Mouse (Mus musculus) forebrain, embryonic 12.5 days (tissue): ENCODE data around the gene 9230112D13Rik. TPM values are rescaled to one million over a fixed set of nuclear protein-coding genes. Genes with fewer than 3 reads are reported as not detected.

Experiments used
- ATAC-seq: fragments of 200-750 bp; cut with Nextera tagmentation; 2 replicates; pipeline ENCODE4 v1.8.0; 2017; ENCODE audit warnings: moderate TSS enrichment; ENCODE audit not compliant: low FRiP score
- H3K27ac ChIP-seq: fragments of 300-500 bp; sonication (generic); 2 replicates; pipeline ENCODE4 v1.5.1; 2016; ENCODE audit warnings: mild to moderate bottlenecking
- H3K27me3 ChIP-seq: fragments of 300-500 bp; sonication (generic); 2 replicates; pipeline ENCODE4 v1.6.1; 2016; ENCODE audit warnings: mild to moderate bottlenecking
- H3K36me3 ChIP-seq: fragments of 300-500 bp; sonication (generic); replicated peaks from 2 replicates; pipeline ENCODE4 v1.6.1; 2016; ENCODE audit warnings: mild to moderate bottlenecking
- H3K4me1 ChIP-seq: fragments of 300-500 bp; sonication (generic); 2 replicates; pipeline ENCODE4 v1.6.1; 2016
- H3K4me2 ChIP-seq: fragments of 300-500 bp; sonication (generic); 2 replicates; pipeline ENCODE4 v1.6.1; 2016; ENCODE audit warnings: mild to moderate bottlenecking, moderate library complexity
- H3K4me3 ChIP-seq: fragments of 300-500 bp; sonication (generic); replicated peaks from 2 replicates; pipeline ENCODE4 v1.5.1; 2016; ENCODE audit warnings: mild to moderate bottlenecking
- H3K9ac ChIP-seq: fragments of 300-500 bp; sonication (generic); 2 replicates; pipeline ENCODE4 v1.6.1; 2016; ENCODE audit warnings: mild to moderate bottlenecking
- H3K9me3 ChIP-seq: fragments of 300-500 bp; sonication (generic); 2 replicates; pipeline ENCODE4 v1.6.1; 2016
- WGBS: fragments of 180-500 bp; shearing (Covaris S2); methylation state at CpG from one replicate; pipeline ENCODE4 v1.1.7; 2016; 5-methylcytosine and 5-hydroxymethylcytosine counted together
- polyA plus RNA-seq: library from polyadenylated mRNA; unstranded; fragments of >200 nt; fragmentation: Nextera tagmentation; extraction: Ambion mirVana; gene quantifications from 2 replicates; pipeline ENCODE4 v1.2.1, GENCODE M21; 2016

Gene 9230112D13Rik
- polyA plus RNA-seq, 1 experiment from 2014 or later: not detected

DNA sequence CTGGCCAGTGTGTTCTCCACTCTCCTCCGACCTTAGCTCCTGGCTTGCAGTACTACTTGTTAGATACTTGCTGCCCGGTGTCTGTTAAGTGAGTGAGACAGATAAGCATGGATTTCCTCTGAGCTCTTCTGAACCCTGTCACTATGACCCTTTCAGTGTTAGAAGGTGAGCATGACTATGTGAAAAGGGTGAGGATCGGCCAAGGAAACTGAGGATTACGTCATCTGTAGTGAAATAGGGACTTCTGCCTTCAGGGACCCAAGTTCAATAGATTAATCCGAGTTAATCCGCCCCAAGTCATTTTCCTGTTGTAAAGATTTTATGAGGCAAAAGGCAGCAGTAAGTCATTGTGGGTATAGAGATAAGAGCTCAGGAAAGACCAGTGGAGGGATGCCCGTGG lies 17.3 kb downstream of the 9230112D13Rik start:
- Histone ChIP-seq H3K27me3 (no peaks in the 10 kb centered on the region), H3K4me2 (no peak overlapping the region), H3K9ac (no peak overlapping the region), H3K9me3 (no peaks in the 10 kb centered on the region), H3K36me3 (no peaks in the 10 kb centered on the region), H3K27ac (no peak overlapping the region), H3K4me1 (peaks cover 32% of the 10 kb centered on the region), H3K4me3 (no peak overlapping the region)
- WGBS: 78% methylated on average over 7 of the region's 7 CpGs
- no peak for ATAC-seq

DNA sequence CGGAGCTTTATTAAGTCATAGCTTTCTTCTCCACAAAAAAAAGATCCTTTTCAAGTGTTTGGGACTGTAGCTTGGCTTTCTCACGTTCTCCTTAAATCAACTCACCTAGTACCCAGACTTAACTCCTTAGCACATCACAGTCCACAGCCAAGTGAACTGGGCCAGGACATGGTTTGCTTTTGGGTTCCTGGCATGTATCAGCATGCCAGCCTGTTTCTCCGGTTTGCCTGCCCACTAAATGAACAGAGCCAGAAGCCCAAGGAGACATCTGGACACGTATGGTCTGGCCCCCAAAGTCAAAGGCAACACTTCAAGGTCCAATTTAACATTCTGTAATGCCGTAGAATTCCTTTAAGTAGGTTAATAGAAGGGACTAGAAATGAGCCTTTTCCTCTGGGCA lies 18.2 kb downstream of the 9230112D13Rik start:
- H3K36me3 ChIP-seq: no peaks in the 10 kb centered on the region
- no peak for ATAC-seq
- no peaks in the 10 kb centered on the region for H3K27me3 ChIP-seq
- H3K4me1 ChIP-seq: peaks cover 42% of the 10 kb centered on the region
- no peak overlapping the region for H3K9ac ChIP-seq
- H3K9me3 ChIP-seq: no peaks in the 10 kb centered on the region
- H3K4me3 ChIP-seq: no peak overlapping the region
- no peak overlapping the region for H3K4me2 ChIP-seq
- WGBS: 81% methylated on average over 5 of the region's 5 CpGs
- no peak overlapping the region for H3K27ac ChIP-seq

DNA sequence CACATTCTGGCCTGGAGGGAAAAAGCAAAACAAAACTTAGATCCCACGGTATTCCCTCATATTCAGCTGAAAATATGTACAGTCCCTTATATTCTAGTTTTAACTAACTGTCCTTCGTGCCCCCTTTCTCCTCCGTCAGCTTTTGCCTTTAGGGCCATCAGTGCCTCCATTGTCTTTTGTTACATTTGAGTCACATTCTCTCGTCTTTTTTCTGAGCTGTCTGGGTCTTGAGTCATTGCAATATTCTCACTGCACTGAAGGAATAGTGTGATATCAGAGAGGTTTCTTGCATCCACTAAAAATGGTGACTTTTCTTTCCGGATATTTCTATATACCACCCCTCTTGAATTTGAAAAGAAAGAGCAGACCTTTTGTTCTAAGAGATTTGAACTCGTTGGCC lies 18.8 kb downstream of the 9230112D13Rik start:
- peak overlapping the region; percentile 89; the same call in 1 of the 2 replicates for H3K4me3 ChIP-seq
- no peak for ATAC-seq
- H3K9ac ChIP-seq: no peak overlapping the region
- no peaks in the 10 kb centered on the region for H3K9me3 ChIP-seq
- no peaks in the 10 kb centered on the region for H3K27me3 ChIP-seq
- H3K4me2 ChIP-seq: peak overlapping the region; percentile 64
- no peak overlapping the region for H3K27ac ChIP-seq
- WGBS: 32% methylated on average over 6 of the region's 6 CpGs
- peaks cover 44% of the 10 kb centered on the region for H3K4me1 ChIP-seq
- H3K36me3 ChIP-seq: no peaks in the 10 kb centered on the region

DNA sequence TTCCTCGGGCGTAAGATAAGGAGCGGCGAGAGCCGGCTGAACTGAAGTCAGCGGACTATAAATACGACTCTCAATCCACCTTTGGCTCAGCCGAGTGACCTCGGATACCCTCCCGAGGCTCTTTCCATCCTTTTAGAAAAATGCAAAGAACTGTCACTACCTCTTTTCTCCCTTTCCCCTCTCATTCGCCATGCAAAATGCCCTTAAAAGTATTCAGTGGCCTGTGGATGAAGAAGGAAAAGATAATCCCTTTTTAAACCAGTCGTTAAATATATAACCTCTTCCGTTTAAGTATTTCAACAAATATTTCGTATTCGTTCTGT lies 19.3 kb downstream of the 9230112D13Rik start, which contains the start of gene Bmpr1a:
Gene Bmpr1a (minus strand): TSS at position 17 of the 323 bp plus-strand sequence.
- H3K9ac ChIP-seq: peak within 1 kb of the TSS; percentile 95
- peaks cover 44% of the 10 kb centered on the region for H3K4me1 ChIP-seq

DNA sequence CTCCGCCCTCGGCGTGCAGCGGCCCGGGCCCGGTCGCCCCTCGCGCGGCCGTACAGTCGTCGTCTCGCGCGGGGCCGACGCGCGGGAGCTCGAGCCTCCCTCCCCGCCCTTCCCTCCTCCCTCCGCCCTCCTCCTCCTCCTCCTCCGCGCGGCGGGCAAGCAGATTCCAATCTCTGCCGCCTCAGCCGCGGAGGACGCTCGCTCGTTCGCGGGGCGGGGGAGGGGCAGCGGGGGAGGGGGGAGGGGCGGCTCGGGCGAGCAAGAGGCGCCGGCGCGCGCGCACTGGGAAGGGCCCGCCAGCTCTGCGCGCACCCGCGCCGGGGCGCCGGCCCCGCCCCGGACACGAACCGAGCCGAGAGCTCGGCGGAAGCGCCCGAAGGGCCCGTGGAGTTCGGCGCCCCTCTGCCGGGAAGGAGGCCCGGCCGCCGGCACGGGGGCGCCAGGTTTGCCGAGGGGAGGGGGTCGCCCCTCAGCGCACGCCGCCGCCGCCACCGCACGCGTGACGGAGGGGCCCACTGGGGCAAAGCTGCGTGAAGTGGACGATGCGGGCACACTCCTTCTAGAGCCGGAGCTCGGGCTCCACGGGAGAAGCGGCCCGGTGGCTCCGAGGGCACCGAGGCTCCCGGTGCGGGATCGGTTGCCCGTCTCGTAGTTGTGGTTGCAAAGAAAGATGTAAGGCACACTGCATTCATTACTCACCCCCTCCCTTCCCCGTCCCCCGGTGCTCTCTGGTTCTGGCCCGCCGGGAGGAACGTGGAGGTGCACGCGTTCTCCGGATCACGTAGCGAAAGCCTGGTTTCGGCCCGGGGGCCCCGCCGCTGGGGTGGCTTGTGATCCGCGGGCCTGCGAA lies 19.9 kb downstream of the 9230112D13Rik start:
- H3K27ac ChIP-seq: peak overlapping the region; percentile 97
- no peaks in the 10 kb centered on the region for H3K36me3 ChIP-seq
- peak overlapping the region; percentile 95 for H3K9ac ChIP-seq
- peaks cover 43% of the 10 kb centered on the region for H3K4me1 ChIP-seq
- H3K4me2 ChIP-seq: peak overlapping the region; percentile 64
- ATAC-seq: peak; percentile 92
- WGBS: under 1% methylated on average over 73 of the region's 115 CpGs
- no peaks in the 10 kb centered on the region for H3K9me3 ChIP-seq
- H3K27me3 ChIP-seq: no peaks in the 10 kb centered on the region
- H3K4me3 ChIP-seq: peak overlapping the region; percentile 89

More for the DNA sequence above, 19.3 kb downstream of the 9230112D13Rik start, which contains the start of gene Bmpr1a:
- ATAC-seq: no peak
- Histone ChIP-seq H3K9me3 (no peaks in the 10 kb centered on the region), H3K27me3 (no peaks in the 10 kb centered on the region), H3K4me2 (peak within 1 kb of the TSS; percentile 64), H3K36me3 (no peaks in the 10 kb centered on the region), H3K4me3 (peak within 1 kb of the TSS; percentile 89), H3K27ac (peak within 1 kb of the TSS; percentile 97)
- 7% methylated on average over 15 of the region's 15 CpGs for WGBS

DNA sequence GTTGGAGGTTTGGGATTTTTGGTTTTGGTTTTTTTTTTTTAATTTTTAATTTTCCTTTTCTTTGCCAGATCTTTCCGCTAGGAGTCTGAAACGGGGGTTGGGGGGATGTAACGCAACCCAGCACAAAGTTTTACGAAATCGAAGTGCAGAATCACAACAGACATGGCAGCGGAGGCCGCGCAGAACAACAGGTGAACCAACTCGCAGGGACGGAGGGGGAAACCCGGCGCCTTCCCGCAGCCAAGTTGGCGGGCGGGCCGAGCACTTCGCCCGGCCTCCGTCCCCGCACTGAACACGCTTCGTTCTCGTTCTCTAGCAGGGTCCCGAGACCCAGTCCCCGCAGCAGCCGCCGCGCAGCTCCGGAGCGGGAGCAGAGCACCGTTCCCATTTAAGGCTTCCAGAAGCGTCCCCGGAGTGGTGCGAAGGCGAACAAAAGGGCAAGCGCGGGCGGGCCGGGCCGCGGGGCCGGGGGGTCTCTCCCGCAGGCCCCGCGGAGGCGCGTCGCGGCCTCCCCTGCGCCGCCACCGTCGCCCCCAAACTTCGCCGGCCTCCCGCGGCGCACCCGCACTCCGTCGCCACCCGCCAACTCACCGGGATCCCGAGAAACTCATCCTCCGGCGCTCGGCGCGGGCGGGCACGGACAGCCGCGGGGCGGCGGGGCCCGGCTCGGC lies 20.7 kb downstream of the 9230112D13Rik start:
- peak overlapping the region; percentile 64 for H3K4me2 ChIP-seq
- peak; percentile 47; the same call in 1 of the 2 replicates for ATAC-seq
- WGBS: under 1% methylated on average over 62 of the region's 77 CpGs
- peak overlapping the region; percentile 97 for H3K27ac ChIP-seq
- peak overlapping the region; percentile 89 for H3K4me3 ChIP-seq
- no peaks in the 10 kb centered on the region for H3K36me3 ChIP-seq
- H3K27me3 ChIP-seq: no peaks in the 10 kb centered on the region
- H3K4me1 ChIP-seq: peaks cover 42% of the 10 kb centered on the region
- peak overlapping the region; percentile 95 for H3K9ac ChIP-seq
- H3K9me3 ChIP-seq: no peaks in the 10 kb centered on the region

DNA sequence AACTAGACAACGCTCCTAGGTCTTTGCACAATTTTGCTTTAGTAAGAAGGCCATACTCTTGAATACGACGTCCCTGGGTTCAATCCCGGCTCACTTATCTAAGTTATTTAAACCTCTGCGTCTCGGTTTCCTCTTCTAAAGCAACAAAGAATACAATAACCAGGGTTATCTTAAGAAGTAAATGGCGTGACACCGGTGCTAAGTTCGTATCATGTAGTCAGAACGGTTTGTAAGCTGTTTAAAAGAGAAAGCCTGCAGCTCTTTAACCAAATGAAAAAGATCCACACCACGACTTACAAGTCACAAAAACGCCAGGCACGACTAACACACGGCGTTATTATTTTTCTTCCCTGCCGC lies 21.2 kb downstream of the 9230112D13Rik start:
- peak overlapping the region; percentile 95 for H3K9ac ChIP-seq
- no peaks in the 10 kb centered on the region for H3K36me3 ChIP-seq
- H3K4me2 ChIP-seq: peak overlapping the region; percentile 64
- peak overlapping the region; percentile 97 for H3K27ac ChIP-seq
- no peak for ATAC-seq
- H3K27me3 ChIP-seq: no peaks in the 10 kb centered on the region
- H3K4me1 ChIP-seq: peaks cover 42% of the 10 kb centered on the region
- no peaks in the 10 kb centered on the region for H3K9me3 ChIP-seq
- 0% methylated on average over 16 of the region's 16 CpGs for WGBS
- peak overlapping the region; percentile 89 for H3K4me3 ChIP-seq

DNA sequence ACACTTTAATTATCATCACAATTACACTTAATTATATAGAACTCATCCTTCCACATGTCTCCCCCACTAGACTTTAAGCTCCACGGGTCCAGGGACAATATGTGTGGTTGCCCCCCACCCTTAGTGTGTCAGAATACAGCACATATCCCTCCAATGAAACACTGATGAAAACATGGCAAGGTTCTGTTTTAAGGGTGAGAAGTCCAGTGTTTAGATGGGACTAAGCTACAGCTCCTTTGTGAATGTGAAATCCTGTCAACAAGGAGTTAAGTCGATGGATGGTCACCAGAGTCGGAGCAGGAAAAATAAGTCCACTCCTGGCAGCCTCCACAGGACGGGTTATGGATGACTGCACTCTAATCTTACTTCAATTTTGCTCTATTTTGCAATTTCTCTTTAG lies 22.3 kb downstream of the 9230112D13Rik start:
- Histone ChIP-seq H3K9ac (no peak overlapping the region), H3K4me3 (peak overlapping the region; percentile 89), H3K27ac (no peak overlapping the region), H3K4me2 (peak overlapping the region; percentile 64), H3K4me1 (peaks cover 42% of the 10 kb centered on the region), H3K36me3 (no peaks in the 10 kb centered on the region), H3K9me3 (no peaks in the 10 kb centered on the region), H3K27me3 (no peaks in the 10 kb centered on the region)
- ATAC-seq: no peak
- 1% methylated on average over 4 of the region's 4 CpGs for WGBS

DNA sequence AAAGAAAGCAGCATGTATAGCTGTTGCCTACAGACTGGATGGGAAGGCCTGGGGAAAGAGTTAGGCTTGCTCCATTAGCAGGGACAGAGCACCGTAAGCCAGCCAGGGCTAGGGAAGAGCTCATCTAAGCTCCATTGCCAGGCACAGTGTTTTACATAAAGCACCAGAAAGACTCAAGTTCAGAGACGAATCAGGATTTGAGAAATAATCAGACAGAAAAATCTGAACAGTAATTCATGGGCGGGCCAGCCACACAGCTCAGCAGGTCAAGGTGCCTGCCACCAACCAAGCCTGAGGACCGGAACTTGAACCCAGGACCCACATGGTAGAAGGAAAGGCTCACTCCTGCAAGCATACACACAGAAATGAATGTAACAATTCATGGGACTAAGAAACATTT lies 22.9 kb downstream of the 9230112D13Rik start:
- H3K27ac ChIP-seq: no peak overlapping the region
- ATAC-seq: no peak
- no peaks in the 10 kb centered on the region for H3K9me3 ChIP-seq
- H3K36me3 ChIP-seq: no peaks in the 10 kb centered on the region
- no peak overlapping the region for H3K4me3 ChIP-seq
- no peaks in the 10 kb centered on the region for H3K27me3 ChIP-seq
- 76% methylated on average over 4 of the region's 4 CpGs for WGBS
- H3K4me1 ChIP-seq: peaks cover 42% of the 10 kb centered on the region
- H3K9ac ChIP-seq: no peak overlapping the region
- peak overlapping the region; percentile 64 for H3K4me2 ChIP-seq

DNA sequence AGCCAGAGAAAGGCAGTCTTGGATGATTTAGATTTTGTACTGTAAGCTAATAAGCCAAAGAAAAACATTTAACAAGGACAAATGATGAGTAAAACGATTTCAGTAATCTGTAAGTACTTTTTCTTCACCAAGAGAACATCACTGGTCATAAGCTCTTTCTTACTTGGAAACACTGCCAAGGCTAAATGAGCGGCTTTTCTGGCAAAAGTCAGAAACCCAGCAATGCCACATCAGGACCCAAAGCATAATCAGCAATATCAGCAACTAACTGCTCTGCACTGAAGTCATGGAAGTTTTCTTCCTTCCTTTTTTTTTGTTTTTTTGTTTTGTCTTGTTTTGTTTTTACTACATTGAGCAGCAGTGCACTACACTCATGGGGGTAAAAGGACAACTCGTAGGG lies 25.3 kb downstream of the 9230112D13Rik start:
- WGBS: 83% methylated on average over 3 of the region's 3 CpGs
- Histone ChIP-seq H3K27ac (no peak overlapping the region), H3K4me3 (no peak overlapping the region), H3K27me3 (no peaks in the 10 kb centered on the region), H3K9ac (no peak overlapping the region), H3K4me2 (no peak overlapping the region), H3K4me1 (peaks cover 36% of the 10 kb centered on the region), H3K9me3 (no peaks in the 10 kb centered on the region), H3K36me3 (no peaks in the 10 kb centered on the region)
- no peak for ATAC-seq

DNA sequence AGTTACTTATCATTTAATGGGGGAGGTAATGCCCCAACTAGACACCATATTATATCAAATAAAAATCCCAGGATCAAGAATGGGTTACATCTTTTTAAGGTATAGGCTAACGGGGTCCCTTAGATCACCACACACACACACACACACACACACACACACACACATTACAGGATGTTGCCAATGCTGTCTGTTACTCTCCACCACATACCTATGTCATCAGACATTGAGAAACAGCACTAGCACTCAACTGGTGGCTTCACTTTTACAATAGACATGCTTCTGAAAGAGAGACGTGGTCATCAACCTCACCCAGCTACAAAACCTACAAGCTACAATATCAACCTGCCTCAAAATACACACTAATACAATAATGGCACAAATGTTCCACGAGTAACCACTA lies 28.9 kb downstream of the 9230112D13Rik start:
- Histone ChIP-seq H3K4me3 (no peak overlapping the region), H3K4me1 (peaks cover 15% of the 10 kb centered on the region), H3K9ac (no peak overlapping the region), H3K9me3 (no peaks in the 10 kb centered on the region), H3K27me3 (no peaks in the 10 kb centered on the region), H3K27ac (no peak overlapping the region), H3K36me3 (no peaks in the 10 kb centered on the region), H3K4me2 (no peak overlapping the region)
- ATAC-seq: no peak
- WGBS: 93% methylated on average over 3 of the region's 3 CpGs

DNA sequence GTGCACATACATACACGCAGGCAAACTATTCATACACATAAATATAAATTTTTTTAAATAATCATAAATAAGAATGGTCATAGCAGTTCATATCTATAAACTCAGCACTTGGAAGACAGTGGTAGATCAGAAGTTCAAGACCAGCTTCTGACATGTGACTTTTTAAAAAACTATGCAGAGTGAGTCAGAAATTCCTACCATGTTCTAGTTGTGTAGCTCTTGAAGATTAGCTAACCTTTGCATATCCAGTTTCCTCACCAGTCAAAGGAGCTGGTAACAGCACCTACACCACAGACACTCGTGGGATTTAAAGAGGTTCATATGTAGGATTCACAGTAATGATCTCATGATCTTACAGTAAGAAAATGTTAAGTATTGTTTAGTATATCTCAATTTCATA lies 29.9 kb downstream of the 9230112D13Rik start:
- Histone ChIP-seq H3K27me3 (no peaks in the 10 kb centered on the region), H3K9me3 (no peaks in the 10 kb centered on the region), H3K9ac (no peak overlapping the region), H3K27ac (no peak overlapping the region), H3K36me3 (no peaks in the 10 kb centered on the region), H3K4me3 (no peak overlapping the region), H3K4me2 (no peak overlapping the region), H3K4me1 (peaks cover 7% of the 10 kb centered on the region; the same call in 1 of the 2 replicates)
- 93% methylated on average over 2 of the region's 2 CpGs for WGBS
- ATAC-seq: no peak
